Mouse (Mus musculus) embryonic fibroblast, embryonic 13.5 days (primary cell): Measurements from ENCODE around the gene Dip2b. TPM values are rescaled to one million over a fixed set of nuclear protein-coding genes. Genes with fewer than 3 reads are reported as not detected.

ENCODE experiments used
- H3K27ac ChIP-seq: 2 replicates; pipeline ENCODE4 v1.5.1; 2012; ENCODE audit warnings: low read length, control low read depth, inconsistent platforms; ENCODE audit not compliant: insufficient read depth
- H3K4me1 ChIP-seq: 2 replicates; pipeline ENCODE4 v1.6.1; 2011; ENCODE audit warnings: low read length; ENCODE audit not compliant: control insufficient read depth, insufficient read depth
- H3K4me3 ChIP-seq: 2 replicates; pipeline ENCODE4 v1.5.1; 2011; ENCODE audit warnings: mild to moderate bottlenecking, control low read depth, low read length; ENCODE audit not compliant: insufficient read depth
- CTCF ChIP-seq: IDR thresholded peaks from 2 replicates; pipeline ENCODE4 v1.5.1; 2011; ENCODE audit warnings: mild to moderate bottlenecking, control low read depth, low read length, moderate library complexity, borderline replicate concordance; ENCODE audit not compliant: insufficient read depth
- POLR2A ChIP-seq: IDR thresholded peaks from 2 replicates; pipeline ENCODE4 v1.6.1; 2011; ENCODE audit warnings: low read depth, mild to moderate bottlenecking, control low read depth, low read length, moderate library complexity
- polyA plus RNA-seq: library from polyadenylated mRNA; stranded (reverse); fragments of >200 nt; gene quantifications from 2 replicates; pipeline ENCODE4 v1.2.4, GENCODE M21; 2011; ENCODE audit warnings: low read depth; ENCODE audit not compliant: missing spikeins, insufficient read length

Dip2b gene
- polyA plus RNA-seq, 1 experiment = 20.6 TPM

GRCm38 (mm10) chr15:100263246-100263905, 224.9 kb downstream of the Dip2b start:
- Histone ChIP-seq H3K4me1 (no peaks in the 10 kb centered on the region), H3K27ac (no peak overlapping the region), H3K4me3 (no peak overlapping the region)
- TF ChIP-seq POLR2A = no peak
- TF ChIP-seq CTCF = no peak

DNA sequence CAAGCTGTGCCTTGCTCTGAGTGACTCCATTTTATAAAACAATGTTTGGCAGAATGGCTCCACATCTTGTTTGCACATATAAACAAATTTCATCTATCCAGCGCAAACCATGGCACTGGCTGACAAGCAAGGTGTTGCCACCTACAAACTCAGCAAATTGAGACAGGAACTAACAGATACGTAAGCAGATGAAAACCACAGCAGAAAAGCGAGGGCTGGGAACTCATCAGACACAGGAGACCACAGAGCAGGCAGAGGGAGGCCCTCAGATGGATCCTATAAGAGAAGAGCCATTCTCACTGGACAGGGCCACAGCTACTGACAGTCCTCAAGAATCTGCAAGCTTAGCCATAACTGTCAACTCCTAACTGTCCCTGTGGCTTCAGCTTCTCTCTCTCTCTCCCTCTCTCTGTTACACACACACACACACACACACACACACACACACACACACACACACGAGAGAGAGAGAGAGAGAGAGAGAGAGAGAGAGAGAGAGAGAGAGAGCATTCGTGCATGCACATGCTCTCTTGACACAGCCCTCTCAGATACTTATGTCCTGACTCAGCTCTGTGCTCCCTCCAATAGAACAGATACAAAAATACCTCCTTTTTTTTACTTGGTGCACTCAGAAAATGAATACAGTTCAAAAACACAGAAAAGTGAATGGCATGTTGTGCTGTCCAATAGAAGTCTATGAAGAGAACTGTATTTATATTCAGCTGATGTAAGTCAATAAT, 227.3 kb downstream of the Dip2b start:
- H3K4me3 ChIP-seq = no peak overlapping the region
- H3K4me1 ChIP-seq = no peaks in the 10 kb centered on the region
- TF ChIP-seq POLR2A = no peak
- TF ChIP-seq CTCF = no peak
- H3K27ac ChIP-seq = no peak overlapping the region

DNA sequence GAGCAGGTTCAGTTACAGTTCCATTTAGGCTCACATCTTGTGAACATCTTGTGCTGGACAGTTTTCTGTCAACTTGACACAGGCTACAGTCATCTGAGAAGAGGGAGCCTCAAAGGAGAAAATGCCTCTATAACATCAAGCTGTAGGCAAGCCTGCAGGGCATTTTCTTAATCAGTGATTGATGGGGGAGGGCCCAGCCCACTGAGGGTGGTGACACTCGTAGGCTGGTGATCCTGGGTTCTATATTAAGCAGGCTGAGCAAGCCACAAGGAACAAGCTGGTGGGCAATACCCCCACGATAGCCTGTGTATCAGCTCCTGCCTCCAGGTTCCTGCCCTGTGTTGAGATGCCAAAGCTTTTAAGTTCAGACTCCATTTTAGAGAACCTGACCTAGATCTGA, 230.5 kb downstream of the Dip2b start:
- H3K4me3 ChIP-seq = no peak overlapping the region
- no peak overlapping the region for H3K27ac ChIP-seq
- TF ChIP-seq POLR2A (no peak), CTCF (no peak)
- no peaks in the 10 kb centered on the region for H3K4me1 ChIP-seq

Other genes starting within 250 kb of the Dip2b start
- gene Lima1, start 163.2 kb upstream of the Dip2b start, polyA plus RNA-seq = 172 and 199 TPM in 2 replicates
- not detected in 2 replicates for gene Fam186a, start 71.6 kb upstream of the Dip2b start, polyA plus RNA-seq
- 50.3 and 61.0 TPM in 2 replicates for gene Larp4, start 68.6 kb upstream of the Dip2b start, polyA plus RNA-seq
- gene Atf1, start 189.2 kb downstream of the Dip2b start, polyA plus RNA-seq = 62.5 and 68.0 TPM in 2 replicates
- not detected in 2 replicates for gene Tmprss12, start 242.2 kb downstream of the Dip2b start, polyA plus RNA-seq